32 mouse cellular contexts compared by ENCODE assay signal in the genomic region with DNA sequence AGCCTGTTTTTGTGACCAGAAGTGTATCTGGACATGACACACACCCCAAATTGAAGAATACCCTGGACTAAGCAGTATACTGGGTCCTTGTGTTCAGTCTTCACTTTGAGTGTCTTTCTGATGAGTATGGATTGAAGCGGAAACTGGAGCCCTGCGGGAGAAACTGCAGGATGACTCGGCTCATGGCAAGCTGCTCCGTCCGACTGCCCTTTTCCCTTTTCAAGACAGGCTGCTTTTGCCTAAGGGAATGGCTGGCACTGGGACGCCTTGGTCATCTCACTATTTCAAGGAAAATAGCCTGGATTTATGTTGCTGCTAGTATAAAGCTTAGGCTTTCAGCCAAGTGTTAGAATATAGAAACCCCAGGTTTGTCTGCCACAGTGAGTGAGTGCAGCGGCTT. TPM values are rescaled to one million over a fixed set of nuclear protein-coding genes. Genes with fewer than 3 reads are reported as not detected.
DNase-seq lines count a peak whose midpoint lies in the region; ATAC-seq lines count a peak whose summit lies in the region.
"Had no signal": no experiment of that assay in that cellular context is flagged by ENCODE, and none has a peak within 500 bp of the region (broad histone marks: within the 10 kb centered on the region; RNA-seq: fewer than 3 reads in every experiment).

No protein-coding gene starts in this region.

- intact Hi-C loops in left cerebral cortex, postnatal 25 days (cut with DNase I): no loop called here

- DNase-seq in adrenal gland, postnatal 25 days: peak; percentile 25
- no peak for DNase-seq in adrenal gland, postnatal 4 days (ENCODE audit: low spot score in 2 of 2)
- peak; percentile 59 for DNase-seq in 3T3-L1 (ENCODE audit: low read depth, low spot score)
- DNase-seq in NIH3T3 (ENCODE audit: low read depth): peak; percentile 61
- DNase-seq in left cerebral cortex, postnatal 25 days (ENCODE audit: low spot score in 2 of 2): no peak
- DNase-seq: cerebellum, adult 11-12 months; cerebellum, adult 8-10 months; cerebellum, postnatal 10 days; gastrocnemius, postnatal 25 days; heart, adult 18-20 months; heart, postnatal 14 days; heart, postnatal 4 days had no signal

- ATAC-seq in megakaryocyte, adult 5-6 weeks (ENCODE audit: poor library complexity, severe bottlenecking): no peak
- ATAC-seq: CD4-positive, CD25-positive, alpha-beta regulatory T cell, adult 4 months; forebrain, embryonic 13.5 days; forebrain, embryonic 16.5 days; intestine, postnatal 0 days; Patski had no signal

- H3K9me3 ChIP-seq in megakaryocyte, embryonic 14.5 days: no peaks in the 10 kb centered on the region
- H3K9me3 ChIP-seq: forebrain, embryonic 10.5 days; forebrain, embryonic 13.5 days; heart, embryonic 12.5 days; heart, embryonic 15.5 days; hindbrain, embryonic 12.5 days; hindbrain, embryonic 15.5 days had no signal

- peak overlapping the region; percentile 28 for H3K4me3 ChIP-seq in megakaryocyte, embryonic 14.5 days (replicated peaks)
- H3K4me3 ChIP-seq: forebrain, embryonic 10.5 days; forebrain, embryonic 13.5 days; heart, embryonic 12.5 days; heart, embryonic 15.5 days; hindbrain, embryonic 12.5 days; hindbrain, embryonic 15.5 days had no signal

- H3K27me3 ChIP-seq in megakaryocyte, embryonic 14.5 days (replicated peaks): no peaks in the 10 kb centered on the region
- H3K27me3 ChIP-seq: forebrain, embryonic 13.5 days; heart, embryonic 12.5 days; heart, embryonic 15.5 days; hindbrain, embryonic 12.5 days; hindbrain, embryonic 15.5 days; Patski had no signal

- peaks cover 88% of the 10 kb centered on the region for H3K36me3 ChIP-seq in megakaryocyte, embryonic 14.5 days (replicated peaks; ENCODE audit: low read length)

- peaks cover 78% of the 10 kb centered on the region for H3K4me1 ChIP-seq in megakaryocyte, embryonic 14.5 days
- H3K4me1 ChIP-seq: forebrain, embryonic 13.5 days; hindbrain, embryonic 12.5 days; hindbrain, embryonic 15.5 days had no signal

RNA-seq across cellular contexts. Expression of a gene that starts 22.5 kb away (rescaled TPM):
- not detected in 2 replicates for total RNA-seq in adrenal gland, postnatal 25 days (2021)
- total RNA-seq in adrenal gland, postnatal 4 days (2021): not detected
- polyA plus RNA-seq in megakaryocyte, embryonic 14.5 days (2012; ENCODE audit: insufficient read depth, low replicate concordance): not detected in 2 replicates
- total RNA-seq in megakaryocyte, adult 5-6 weeks (2015): 0.07 TPM in 1 of 2 replicates, not detected in the other
- 0.08 TPM in 1 of 2 replicates, not detected in the other for total RNA-seq in megakaryocyte, adult 5-6 weeks (2017)
- not detected for total RNA-seq in left cerebral cortex, postnatal 25 days (2021)
- total RNA-seq: adrenal gland, adult 18-20 months; adrenal gland, postnatal 36 days; gastrocnemius, adult 18-20 months; gastrocnemius, postnatal 25 days; heart, adult 18-20 months; heart, postnatal 14 days; heart, postnatal 4 days had no signal
- polyA plus RNA-seq: brain, embryonic 14.5 days; C2C12; embryonic facial prominence, embryonic 11.5 days; forebrain, embryonic 10.5 days; forebrain, embryonic 13.5 days; forebrain, embryonic 16.5 days; gonadal fat pad, adult 2 months; heart, embryonic 12.5 days; heart, embryonic 15.5 days; hindbrain, embryonic 12.5 days; hindbrain, embryonic 15.5 days; intestine, embryonic 14.5 days; Patski had no signal

RNA-seq across cellular contexts. Expression of a gene that starts 28.6 kb away (rescaled TPM):
- 52.6 and 68.3 TPM in 2 replicates for total RNA-seq in adrenal gland, postnatal 25 days (2021)
- total RNA-seq in adrenal gland, postnatal 4 days (2021): 10 to 100 TPM; 75.1 to 78.2 TPM
- polyA plus RNA-seq in megakaryocyte, embryonic 14.5 days (2012; ENCODE audit: insufficient read depth, low replicate concordance): 42.6 and 60.8 TPM in 2 replicates
- 59.5 and 61.2 TPM in 2 replicates for total RNA-seq in megakaryocyte, adult 5-6 weeks (2015)
- 54.2 and 57.3 TPM in 2 replicates for total RNA-seq in megakaryocyte, adult 5-6 weeks (2017)
- total RNA-seq in left cerebral cortex, postnatal 25 days (2021): 10 to 100 TPM; 41.9 to 47.7 TPM

RNA-seq across cellular contexts. Expression of a gene that starts 34.5 kb away (rescaled TPM):
- 41.9 and 53.9 TPM in 2 replicates for total RNA-seq in adrenal gland, postnatal 25 days (2021)
- 10 to 100 TPM; 55.7 to 61.1 TPM for total RNA-seq in adrenal gland, postnatal 4 days (2021)
- 2.9 and 3.9 TPM in 2 replicates for polyA plus RNA-seq in megakaryocyte, embryonic 14.5 days (2012; ENCODE audit: insufficient read depth, low replicate concordance)
- 19.2 and 26.5 TPM in 2 replicates for total RNA-seq in megakaryocyte, adult 5-6 weeks (2015)
- total RNA-seq in megakaryocyte, adult 5-6 weeks (2017): 51.3 and 51.7 TPM in 2 replicates
- 10 to 100 TPM; 48.3 to 55.4 TPM for total RNA-seq in left cerebral cortex, postnatal 25 days (2021)

Comparison
In these comparisons a context has a peak if more than half of its experiments do, and no peak if none do; other contexts are left out.
1. DNase-seq: peak in adrenal gland, postnatal 25 days (single experiment), 3T3-L1 (single experiment) and NIH3T3 (single experiment); none in adrenal gland, postnatal 4 days (0 of 2) and left cerebral cortex, postnatal 25 days (0 of 2).